Mouse (Mus musculus) spleen, adult 2 months (tissue): ENCODE data around the gene Plekhm1.

ENCODE experiments used
- CTCF ChIP-seq: fragments of 200-500 bp; IDR thresholded peaks from 2 replicates; pipeline ENCODE4 v1.5.1; 2011; ENCODE audit warnings: mild to moderate bottlenecking, inconsistent platforms; ENCODE audit not compliant: insufficient read depth, insufficient read length, insufficient replicate concordance; ENCODE audit errors: extremely low read depth
- POLR2A ChIP-seq: fragments of 200-500 bp; IDR thresholded peaks from 2 replicates; pipeline ENCODE4 v1.6.1; 2011; ENCODE audit warnings: low read depth, low read length, inconsistent platforms

GRCm38 (mm10) chr11:103375258-103375657 is 37.2 kb downstream of the Plekhm1 start:
- TF ChIP-seq CTCF (no peak), POLR2A (no peak)
